Mouse (Mus musculus) common myeloid progenitor, adult 5-6 weeks (primary cell): ENCODE data around the gene Pitx3. TPM values are rescaled to one million over a fixed set of nuclear protein-coding genes. Genes with fewer than 3 reads are reported as not detected.
"Not testable (repeated sequence)": the region's sequence is repeated elsewhere in the genome, so short reads cannot be mapped to it uniquely, and the experiment has no call there.

Source experiments
- ATAC-seq: replicated peaks from 2 replicates; pipeline ENCODE4 v1.8.0; 2016; ENCODE audit warnings: low read depth, mild to moderate bottlenecking, moderate TSS enrichment, inconsistent platforms; ENCODE audit not compliant: poor library complexity, severe bottlenecking
- total RNA-seq: library from RNA; stranded (forward); fragments of 200-1000, 187-1606 nt; gene quantifications from 2 replicates; pipeline ENCODE4 v1.2.3, GENCODE M21; 2017

The Pitx3 gene
- total RNA-seq, 1 experiment from 2014 or later: not detected

DNA sequence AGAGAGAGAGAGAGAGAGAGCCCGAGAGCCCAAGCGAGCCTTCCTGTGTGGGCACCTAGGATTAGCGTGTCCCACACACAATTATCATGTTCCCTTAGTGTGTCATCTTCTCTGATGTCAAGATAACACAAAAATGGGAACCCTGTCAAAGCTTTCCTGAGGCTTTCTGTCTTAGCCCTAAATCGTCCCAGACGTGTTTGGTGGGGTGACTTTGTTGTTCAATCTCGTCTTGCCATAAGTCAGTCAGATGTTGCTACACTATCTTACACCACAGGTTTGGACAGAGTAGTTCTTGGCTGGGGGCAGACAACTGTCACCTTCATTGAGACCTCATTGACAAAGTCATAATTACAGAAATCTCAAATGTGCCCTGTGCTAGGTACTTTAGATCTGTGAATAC, 15.5 kb downstream of the Pitx3 start:
- no peak for ATAC-seq

GRCm38 (mm10) chr19:46131694-46132525, 16.2 kb downstream of the Pitx3 start, which contains the start of gene Elovl3:
TSS of gene Elovl3 (plus strand) at chr19:46131897.
- ATAC-seq: peak; percentile 68

- ATAC-seq: no peak
Measured at GRCm38 (mm10) chr19:46131283-46131682, 16.8 kb downstream of the Pitx3 start.

DNA sequence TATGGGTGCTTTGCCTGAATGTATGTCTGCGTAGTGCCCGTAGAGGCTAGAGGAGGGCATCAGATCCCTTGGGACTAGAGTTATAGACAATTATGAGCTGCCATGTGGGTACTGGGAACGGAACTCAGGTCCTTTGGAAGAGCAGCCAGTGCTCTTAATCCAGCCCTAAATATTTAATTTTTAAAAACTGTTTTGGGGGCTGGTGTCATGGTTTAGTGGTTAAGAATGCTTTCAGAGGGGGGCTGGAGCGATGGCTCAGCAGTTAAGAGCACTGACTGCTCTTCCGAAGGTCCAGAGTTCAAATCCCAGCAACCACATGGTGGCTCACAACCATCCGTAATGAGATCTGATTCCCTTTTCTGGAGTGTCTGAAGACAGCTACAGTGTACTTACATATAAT, 18.4 kb downstream of the Pitx3 start:
- ATAC-seq: not testable (repeated sequence)

DNA sequence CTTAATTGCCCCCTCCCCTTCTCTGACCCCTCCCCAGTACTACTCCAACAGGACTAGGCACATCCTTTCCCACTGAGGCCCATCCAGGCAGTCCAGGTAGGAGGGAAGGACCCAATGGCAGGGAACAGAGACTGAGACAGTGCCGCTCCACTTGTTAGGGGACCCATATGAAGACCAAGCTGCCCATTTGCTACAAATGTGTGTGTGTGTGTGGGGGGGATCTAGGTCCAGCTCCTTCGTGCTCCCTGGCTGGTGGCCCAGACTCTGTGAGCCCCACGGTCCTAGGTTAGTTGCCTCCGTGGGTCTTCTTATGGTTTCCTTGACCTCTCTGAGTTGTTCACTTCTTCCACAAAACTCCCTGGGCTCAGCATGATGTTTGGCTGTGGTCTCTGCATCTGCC, 21.8 kb downstream of the Pitx3 start:
- ATAC-seq: no peak

GRCm38 (mm10) chr19:46124651-46125050, 23.5 kb downstream of the Pitx3 start:
- ATAC-seq: no peak

GRCm38 (mm10) chr19:46123876-46124275, 24.2 kb downstream of the Pitx3 start:
- ATAC-seq: no peak

DNA sequence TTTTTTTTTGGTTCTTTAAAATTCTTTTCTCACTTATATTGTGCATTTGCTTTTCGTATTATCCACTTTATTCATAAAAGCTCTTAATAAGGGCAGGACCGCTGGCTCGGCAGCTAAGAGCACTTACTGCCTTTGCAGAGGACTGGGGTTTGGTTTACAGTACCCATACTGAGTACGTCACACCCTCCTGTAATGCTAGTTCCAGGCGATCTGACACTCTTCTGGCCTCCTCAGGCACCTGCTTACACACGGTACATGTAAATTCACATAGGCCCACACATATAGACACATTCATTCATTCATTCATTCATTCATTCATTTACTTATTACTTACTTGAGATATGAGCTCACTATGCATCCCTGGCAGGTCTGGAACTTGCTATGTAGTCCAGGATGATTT, 27.3 kb downstream of the Pitx3 start:
- no peak for ATAC-seq

DNA sequence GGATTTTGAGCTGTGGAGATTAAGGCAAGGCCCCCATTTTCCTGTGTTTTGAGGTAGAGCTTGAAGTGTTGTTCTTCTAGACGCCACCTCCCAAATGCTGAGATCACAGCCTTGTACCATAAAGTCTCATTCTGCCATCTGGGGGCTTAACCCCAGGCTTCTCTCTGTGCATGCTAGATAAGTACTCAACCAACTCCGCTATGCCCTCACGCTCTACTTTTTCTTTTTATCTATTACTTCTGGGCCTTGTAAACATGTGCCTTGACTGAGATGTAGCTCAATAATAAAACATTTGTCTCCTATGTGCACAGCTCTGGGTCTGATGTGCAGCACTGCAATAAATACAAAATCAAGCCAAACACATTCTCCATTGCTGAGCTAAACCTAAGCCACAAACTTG, 28.7 kb downstream of the Pitx3 start:
- peak; percentile 74 for ATAC-seq

GRCm38 (mm10) chr19:46114617-46115016, 33.5 kb downstream of the Pitx3 start:
- ATAC-seq: no peak

- no peak for ATAC-seq
Measured at GRCm38 (mm10) chr19:46110781-46111180, 37.3 kb downstream of the Pitx3 start.

DNA sequence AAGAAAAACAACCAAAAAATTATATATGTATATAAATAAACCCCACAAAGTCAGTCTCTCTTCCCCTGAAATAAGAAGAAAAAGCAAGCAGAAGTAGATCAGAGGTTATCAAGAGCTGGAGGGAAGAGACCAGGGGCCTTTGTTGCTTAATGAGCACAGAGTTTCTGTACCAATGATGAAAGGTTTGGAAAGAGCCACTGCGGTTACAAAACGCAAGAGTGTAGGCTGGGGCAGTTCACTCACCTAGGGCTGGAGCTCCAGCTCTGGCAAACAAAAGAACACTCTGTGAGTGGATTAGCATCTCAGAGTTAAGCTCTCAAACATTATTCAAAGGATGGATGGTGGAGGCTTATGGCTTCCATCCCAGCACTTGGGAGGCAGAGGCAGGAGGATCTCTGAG, 37.9 kb downstream of the Pitx3 start:
- ATAC-seq: no peak

- ATAC-seq: no peak
Measured at GRCm38 (mm10) chr19:46104187-46104557, 44.0 kb downstream of the Pitx3 start.

GRCm38 (mm10) chr19:46103437-46104186, 44.5 kb downstream of the Pitx3 start:
- ATAC-seq: no peak

DNA sequence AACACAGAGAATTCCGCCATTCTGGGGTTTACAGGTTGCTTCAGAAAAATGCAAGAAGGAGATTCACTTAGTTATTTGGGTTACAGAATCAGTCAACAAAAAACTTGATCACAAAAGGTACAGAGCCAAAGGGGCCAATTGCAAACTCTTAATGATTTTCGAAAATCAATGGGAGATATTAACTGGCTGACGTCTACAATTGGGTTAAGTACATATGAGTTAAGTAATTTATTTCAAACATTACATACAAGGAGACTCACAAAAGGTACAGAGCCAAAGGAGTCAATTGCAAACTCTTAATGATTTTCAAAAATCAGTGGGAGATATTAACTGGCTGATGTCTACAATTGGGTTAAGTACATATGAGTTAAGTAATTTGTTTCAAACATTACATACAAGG, 48.6 kb downstream of the Pitx3 start:
- no peak for ATAC-seq

DNA sequence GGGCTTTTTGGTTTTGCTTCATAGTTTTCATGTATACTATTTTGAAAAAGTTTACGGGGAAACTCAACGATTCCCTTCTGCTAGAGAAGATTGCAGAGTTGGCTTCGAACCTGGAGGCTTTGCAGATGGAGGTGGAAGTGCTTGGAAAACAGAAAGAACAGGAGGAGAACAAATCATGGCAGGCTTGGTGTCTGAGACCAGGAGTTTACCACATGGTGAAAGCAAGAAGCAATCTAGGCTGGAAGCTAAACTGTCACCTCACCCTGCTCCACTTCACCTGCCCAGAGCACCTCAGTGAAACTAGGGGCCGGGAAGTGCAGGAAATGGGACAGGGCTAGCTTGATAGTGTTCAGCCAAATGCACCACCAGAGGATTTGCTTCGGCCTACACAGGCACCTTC, 51.7 kb downstream of the Pitx3 start:
- no peak for ATAC-seq

GRCm38 (mm10) chr19:46095291-46095690, 52.8 kb downstream of the Pitx3 start:
- ATAC-seq: no peak

DNA sequence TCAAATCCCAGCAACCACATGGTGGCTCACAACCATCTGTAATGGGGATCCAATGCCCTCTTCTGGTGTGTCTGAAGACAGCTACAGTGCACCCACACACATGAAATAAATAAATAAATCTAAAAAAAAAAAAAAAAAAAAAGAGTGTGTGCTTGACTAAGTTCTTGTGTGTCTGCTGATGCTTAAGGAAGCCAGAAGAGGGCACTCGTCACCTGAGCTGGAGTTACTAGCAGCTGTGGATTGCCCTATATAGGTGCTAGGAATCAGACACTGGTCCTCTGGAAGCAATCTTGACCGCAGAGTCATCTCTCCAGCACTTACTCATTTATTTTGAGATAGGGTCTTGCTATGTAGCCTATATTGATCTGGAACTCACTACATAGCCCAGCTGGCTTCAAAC, 54.0 kb downstream of the Pitx3 start:
- ATAC-seq: no peak

DNA sequence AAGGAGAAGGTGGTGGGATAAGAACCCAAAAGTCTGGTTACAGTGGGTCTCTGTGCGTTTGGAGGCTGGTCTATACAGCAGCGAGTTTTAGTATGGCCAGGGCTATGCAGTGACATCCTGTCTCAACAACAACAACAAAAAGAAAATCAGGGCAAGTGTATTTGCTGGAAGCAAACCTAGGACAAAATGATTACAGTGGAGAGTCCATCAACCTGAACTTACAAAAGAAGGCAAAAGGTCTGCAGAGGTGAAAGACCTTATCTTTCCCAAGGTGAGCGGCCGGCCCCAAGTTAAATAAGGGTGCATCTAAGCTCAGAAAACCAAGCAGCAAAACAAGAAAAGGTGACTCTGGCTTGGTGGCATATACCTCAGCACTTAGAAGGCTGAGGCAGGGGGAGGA, 56.5 kb downstream of the Pitx3 start:
- ATAC-seq: no peak

DNA sequence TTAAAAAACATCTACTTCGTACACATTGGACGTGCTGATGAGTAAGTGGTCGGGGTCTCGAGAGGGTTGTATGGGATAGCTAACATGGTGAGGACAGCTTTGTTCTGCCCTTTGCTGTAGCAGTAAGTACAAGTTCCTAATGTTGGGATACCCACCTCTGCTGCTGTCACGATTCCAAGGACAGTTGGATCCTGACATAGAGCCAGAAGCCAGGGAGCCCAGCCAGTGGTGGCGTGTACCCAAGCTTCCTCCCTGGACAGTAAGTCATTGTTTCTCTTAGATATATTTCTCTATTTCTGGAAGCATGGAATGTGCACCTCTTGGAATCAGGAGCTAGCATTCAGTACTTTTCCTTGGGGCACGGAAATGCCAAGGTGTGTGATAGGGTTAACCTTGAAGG, 60.3 kb downstream of the Pitx3 start:
- no peak for ATAC-seq

- peak; percentile 80 for ATAC-seq
Measured at GRCm38 (mm10) chr19:46086337-46086736, 61.8 kb downstream of the Pitx3 start.
